Mouse (Mus musculus) spleen, adult 18-20 months (tissue): ENCODE measurements around the gene Dcaf12.

Experiments
- DNase-seq, 2 experiments: peaks; one replicate each; pipeline ENCODE4 v3.0.0; 2022; ENCODE audit warnings: mixed read lengths in 2 of 2

Dcaf12 gene

GRCm38 (mm10) chr4:41314141-41315129, at the start of gene Dcaf12:
Dcaf12 (minus strand) TSS chr4:41314889.
- DNase-seq: peak; percentile 89 to 91

GRCm38 (mm10) chr4:41361059-41361458, 46.4 kb upstream of the Dcaf12 start:
- DNase-seq: no peak

- no peak for DNase-seq
These were observed 44.7 kb upstream of the Dcaf12 start for GRCm38 (mm10) chr4:41359358-41359757.

DNA sequence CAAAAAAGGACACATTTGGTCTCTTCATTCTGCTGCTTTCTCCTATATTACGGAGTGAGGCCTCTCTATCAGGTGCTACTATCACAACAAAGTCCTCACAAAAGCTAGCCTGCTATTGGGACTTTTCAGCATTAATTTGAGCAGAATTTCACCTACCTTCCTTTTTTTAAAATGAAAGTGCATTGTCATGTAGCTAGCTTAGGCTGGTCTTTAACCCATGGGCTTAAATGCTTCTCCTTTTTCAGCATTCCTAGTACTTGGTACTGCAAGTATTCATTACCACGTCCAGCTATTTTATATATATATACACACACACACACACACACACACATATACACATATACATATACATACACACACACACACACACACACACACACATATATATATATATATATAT, 44.0 kb upstream of the Dcaf12 start:
- DNase-seq: no peak

DNA sequence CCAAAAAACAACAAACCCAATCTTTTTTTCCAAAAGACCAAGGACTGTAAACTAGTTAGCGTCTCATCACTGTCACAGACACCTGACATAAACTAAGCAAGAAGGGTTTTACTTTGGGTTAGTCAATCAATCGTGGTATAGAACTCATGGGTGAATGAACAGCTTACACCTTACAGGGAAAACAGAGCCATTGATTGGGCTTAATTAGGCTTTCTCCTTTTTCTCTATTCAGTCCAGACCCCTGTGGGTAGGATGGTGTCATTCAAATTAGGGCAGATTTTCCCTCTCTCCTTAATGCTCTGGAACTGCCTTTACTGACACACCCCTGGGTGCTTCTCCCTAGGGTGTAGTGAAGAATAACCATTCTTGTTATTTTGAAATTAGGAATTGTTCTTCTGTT, 42.5 kb upstream of the Dcaf12 start:
- DNase-seq: no peak

GRCm38 (mm10) chr4:41353265-41353664, 38.6 kb upstream of the Dcaf12 start:
- DNase-seq: no peak

DNA sequence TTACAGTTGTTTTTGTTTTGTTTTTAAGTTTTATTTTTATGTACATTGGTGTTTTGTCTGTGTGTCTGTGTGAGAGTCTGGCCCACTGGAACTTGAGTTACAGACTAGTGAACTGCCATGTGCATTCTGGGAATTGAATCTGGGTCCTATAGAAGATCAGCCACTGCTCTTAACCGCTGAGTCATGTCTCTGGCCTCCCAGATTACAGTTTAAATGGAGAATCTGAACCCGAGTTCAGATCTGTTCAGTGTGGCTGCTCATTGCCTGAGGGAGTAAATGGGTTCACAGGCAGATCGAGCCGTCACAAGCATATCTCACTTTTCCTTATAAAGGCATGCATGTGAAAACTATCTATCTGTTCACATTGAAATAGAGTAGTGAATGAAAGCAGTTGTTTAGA, 38.1 kb upstream of the Dcaf12 start:
- no peak for DNase-seq

- no peak for DNase-seq
These were observed 34.5 kb upstream of the Dcaf12 start for GRCm38 (mm10) chr4:41349199-41349591.

DNA sequence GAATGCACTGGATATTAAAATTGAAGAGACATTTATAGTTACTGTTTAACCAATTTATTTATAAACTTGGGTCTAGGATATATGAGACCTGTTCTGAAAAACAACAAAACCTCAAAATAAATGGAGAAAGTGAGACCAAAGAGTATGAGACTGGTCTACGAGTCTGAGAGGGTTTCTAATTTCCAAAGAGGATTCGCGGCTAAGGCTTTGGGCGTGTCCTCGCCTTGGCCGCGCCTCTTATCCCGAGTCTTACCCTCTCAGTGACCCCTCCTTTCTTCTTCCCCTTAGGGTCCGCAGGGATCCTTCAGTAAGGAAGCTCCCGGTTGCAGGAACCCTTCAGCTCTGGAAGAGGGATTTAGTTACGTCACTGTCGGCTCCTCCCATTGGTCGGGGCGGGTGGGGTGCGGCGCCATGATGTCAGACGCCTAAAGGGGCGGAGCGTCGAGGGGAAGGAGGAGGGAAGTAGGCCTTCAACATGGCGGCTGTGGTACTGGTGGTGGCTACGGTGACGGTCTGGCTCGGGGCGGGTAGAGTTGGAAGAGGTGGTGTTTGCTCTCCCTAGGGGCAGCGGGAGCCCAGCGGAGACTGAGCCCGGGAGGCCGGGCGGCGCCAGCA, 34.0 kb upstream of the Dcaf12 start, which contains the start of gene Ubap1:
TSS of gene Ubap1 (plus strand) at position 413 of the 615 bp plus-strand sequence.
- DNase-seq: peak; percentile 83 to 88

DNA sequence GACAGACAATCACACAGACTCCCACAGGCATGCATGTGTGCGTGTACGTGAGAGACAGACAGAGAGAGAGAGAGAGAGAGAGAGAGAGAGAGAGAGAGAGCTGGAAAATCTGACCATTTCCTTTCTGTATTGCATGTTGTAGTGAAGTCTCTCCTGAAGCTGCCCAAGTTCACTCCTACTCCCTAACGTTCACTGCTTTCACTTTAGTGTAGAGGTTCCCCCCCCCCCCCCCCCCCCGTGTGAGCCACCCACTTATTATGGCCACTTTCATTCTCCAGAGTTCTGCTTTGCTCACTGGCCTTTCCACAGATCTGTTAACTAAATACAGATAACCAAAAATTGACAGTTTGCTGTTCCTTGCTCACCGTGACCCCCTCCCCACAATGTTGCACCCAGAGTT, 33.1 kb upstream of the Dcaf12 start:
- DNase-seq: peak in 1 of 2 experiments; percentile 5

DNA sequence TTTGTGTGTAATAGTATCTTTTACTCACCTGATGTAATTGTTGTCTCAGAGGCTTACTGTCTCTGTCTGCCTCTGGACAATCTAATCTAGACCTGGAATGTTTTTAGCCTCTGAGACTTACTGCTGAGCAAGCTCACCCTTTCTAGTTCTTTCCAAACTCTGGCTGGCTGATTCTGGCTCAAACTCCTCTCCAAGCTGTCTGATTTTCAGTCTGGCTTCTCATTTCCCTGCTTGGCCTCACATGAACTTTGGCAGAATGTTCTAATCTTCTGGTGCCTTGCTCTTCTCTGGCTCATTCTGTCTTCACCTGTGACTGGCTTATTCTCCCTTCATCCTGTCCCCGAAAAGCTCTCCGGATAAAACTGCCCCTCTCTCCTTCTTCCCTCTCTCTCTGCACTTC, 31.3 kb upstream of the Dcaf12 start:
- no peak for DNase-seq

- DNase-seq: no peak
These were observed 26.3 kb upstream of the Dcaf12 start for GRCm38 (mm10) chr4:41340912-41341550.

DNA sequence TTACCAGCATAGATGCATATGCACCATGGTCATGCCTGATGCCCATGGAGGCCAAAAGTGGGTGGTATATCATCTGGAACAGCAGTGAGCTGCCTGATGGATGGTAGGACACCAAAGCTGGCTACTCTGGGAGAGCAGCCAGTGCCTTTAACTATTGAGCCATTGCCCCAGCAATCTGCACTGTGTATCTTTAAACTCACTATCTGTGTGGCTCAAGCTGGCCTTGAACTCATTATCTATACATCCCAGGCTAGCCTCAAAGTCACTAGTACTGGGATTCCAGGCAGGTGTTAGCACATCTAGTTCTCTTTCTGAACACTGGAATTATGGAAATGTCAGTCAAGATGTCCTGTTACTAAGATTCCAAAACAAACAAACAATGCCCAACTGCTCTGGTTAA, 21.9 kb upstream of the Dcaf12 start:
- DNase-seq: no peak

DNA sequence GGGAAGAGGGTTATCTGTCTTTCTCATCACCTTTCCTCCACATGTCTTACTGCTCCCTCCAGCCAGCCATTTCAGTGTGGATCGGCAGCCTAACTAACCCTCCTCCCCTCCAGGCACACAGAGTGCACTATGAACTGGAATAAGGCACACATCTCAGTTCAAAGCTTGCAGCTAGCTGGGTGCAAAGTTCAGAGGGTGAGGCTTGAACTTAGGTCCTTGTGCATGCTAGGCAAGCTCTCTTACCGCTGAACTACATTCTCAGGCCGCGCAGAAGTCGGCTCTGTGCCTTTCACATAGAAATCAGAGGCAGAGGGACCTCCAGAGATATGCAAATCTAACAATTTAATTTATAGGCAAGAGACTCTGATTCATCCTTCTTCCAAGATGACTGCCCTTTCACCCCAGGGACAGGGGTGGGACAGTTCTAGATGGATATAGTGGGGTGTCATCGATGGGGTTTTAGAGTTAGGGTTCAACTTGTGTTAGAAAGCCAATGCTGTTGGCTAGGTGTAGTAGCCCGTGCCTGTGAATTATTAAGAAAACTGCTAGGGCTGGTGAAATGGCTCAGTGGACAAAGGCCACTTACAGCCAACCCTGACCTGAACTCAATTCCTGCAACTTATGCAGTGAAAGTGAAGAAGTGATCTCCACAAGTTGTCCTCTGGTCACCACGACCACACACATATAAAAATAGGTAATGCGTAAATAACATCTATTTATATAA, 17.2 kb upstream of the Dcaf12 start:
- DNase-seq: no peak

DNA sequence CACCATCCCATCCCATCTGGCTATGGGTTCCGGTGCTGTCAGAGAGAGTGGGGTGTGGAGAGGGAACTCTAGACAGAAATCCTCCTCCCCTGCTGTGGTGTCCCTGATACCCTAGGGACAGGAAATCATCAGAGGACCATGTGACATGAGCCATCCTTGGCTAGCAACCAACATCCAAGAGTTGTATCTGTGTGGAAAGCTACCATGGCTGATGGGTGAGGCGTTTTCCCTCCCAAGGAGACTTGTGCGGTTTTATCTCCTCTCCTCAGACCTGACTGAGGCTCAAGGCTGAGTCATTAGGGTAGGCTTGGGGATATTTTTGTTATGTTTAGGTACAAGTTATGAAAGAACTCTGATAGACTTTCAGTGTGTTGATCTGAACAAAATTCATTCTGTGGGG, 16.4 kb upstream of the Dcaf12 start:
- DNase-seq: no peak

DNA sequence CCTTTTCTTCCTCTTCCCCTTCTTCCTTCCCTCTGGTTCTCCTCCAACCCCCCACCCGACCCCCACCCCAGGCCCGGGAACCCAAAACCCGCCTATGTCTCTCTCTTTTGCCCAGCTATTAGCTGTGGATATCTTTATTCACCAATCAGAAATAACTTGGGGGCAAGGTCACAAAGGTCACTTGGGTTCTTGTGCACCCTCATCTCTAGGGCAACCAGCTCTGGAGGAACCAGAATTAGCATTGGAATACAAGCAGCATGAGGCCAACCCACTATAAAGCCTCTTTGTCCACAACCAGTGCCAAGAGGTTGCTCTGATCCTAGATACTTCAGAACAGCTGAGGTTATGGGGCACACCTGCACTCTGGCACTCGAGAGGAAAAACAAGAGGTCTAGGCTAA, 14.8 kb upstream of the Dcaf12 start:
- no peak for DNase-seq

DNA sequence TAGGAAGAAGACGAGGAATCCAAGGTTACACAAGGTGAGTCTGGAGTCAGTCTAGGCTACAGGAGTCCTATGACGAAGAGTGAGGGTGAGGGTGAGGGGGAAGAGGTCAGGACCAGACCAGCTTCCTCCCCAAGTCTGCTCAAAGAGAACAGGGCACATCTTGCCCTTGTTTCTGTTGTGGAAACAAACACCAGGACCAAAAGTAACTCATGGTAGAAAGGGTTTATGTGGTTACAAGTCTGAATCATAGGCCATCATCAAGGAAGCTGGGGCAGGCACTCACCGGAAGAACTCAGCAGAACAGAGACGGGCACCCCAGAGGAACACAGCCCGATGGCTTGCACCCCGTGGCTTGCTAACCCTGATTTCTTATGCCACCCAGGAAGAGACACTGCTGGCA, 12.2 kb upstream of the Dcaf12 start:
- DNase-seq: no peak

GRCm38 (mm10) chr4:41320971-41321370, 6.3 kb upstream of the Dcaf12 start:
- no peak for DNase-seq

GRCm38 (mm10) chr4:41318267-41318666, 3.6 kb upstream of the Dcaf12 start:
- no peak for DNase-seq

GRCm38 (mm10) chr4:41315173-41315572, 484 bp upstream of the Dcaf12 start:
- DNase-seq: no peak

- no peak for DNase-seq
These were observed 967 bp downstream of the Dcaf12 start for GRCm38 (mm10) chr4:41313722-41314121.
